Mouse (Mus musculus) CD8-positive naive resting alpha-beta T cell, adult 57 days (primary cell): ENCODE measurements around the gene Nlrp4f. TPM values are rescaled to one million over a fixed set of nuclear protein-coding genes. Genes with fewer than 3 reads are reported as not detected.

ENCODE experiments used
- total RNA-seq: library from RNA; stranded (reverse); gene quantifications from one replicate; pipeline ENCODE4 v1.2.4, GENCODE M21; 2023

Nlrp4f gene
- not detected for total RNA-seq

DNA sequence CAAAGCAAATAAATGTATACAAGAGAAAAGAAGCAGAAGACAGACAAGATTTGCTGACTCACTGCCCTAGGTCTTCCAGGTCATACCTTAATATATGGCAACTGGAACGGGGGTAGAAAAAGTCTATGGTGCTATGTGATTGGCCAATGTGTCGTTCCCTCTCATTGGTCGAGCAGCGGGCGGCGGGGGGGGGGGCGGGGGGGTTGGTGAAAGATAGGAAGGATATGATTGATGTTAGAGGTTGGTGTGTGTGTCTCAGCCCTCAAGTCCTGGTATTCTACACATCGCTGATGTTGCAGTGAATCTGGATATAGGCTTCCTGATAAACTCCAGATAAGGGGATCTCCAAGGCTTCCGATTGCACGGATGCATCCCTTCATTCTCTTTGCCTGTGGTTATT is at the start of gene Nlrp4f:
Gene Nlrp4f (minus strand): TSS at position 101 of the 400 bp plus-strand sequence.

DNA sequence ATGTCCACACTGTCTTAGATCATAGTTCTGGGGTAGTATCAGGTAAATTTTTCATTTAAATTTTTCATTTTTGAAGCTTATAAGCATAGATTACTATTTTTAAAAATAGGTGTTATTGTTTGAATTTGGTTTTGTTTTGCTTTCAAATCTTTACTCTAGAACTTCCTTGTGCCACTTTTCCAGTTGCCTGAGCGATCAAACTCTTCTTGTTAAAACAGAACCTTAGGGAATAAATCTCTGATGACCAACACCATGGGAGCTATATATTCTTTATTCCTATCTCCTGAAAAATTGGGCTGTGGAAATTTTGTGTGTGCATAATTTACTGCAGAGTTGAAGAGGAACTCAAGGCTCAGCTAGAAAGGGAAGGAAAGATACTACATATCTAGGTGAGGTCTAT is 55.8 kb downstream of the Nlrp4f start, which contains the start of gene Olfr466:
Gene Olfr466 (plus strand): TSS at position 301 of the 400 bp plus-strand sequence.

DNA sequence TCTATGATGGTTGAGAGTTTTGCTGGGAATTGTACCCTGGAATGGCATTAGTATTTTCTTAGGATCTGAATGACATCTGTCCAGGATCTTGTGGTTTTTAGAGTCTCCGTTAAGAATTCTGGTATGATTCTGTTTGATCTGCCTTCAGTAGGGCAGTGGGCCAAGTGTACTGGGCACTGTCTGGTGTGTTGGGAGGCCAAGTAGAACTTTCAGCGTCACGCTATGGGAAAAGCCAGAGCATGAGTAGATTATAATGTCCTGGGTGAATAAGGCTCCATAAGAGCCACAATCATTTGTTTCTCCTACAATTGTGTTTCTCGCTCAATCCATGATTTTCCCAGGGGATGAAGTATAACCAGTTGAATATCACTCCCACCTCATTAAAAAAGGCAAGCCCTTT is 68.0 kb downstream of the Nlrp4f start, which contains the start of gene Olfr465-ps1:
Gene Olfr465-ps1 (plus strand): TSS at position 301 of the 400 bp plus-strand sequence.

Other genes with a start within 250 kb of the Nlrp4f start
- gene Spata31d1c, start 172.9 kb downstream of the Nlrp4f start, total RNA-seq, result not detected
- 1.0 TPM for gene Prss47, start 153.2 kb downstream of the Nlrp4f start, total RNA-seq
- gene Mfsd14b, start 93.0 kb downstream of the Nlrp4f start, total RNA-seq, result 36.7 TPM
- not detected for gene Olfr465-ps1, start 67.9 kb downstream of the Nlrp4f start, total RNA-seq
- gene Olfr466, start 55.7 kb downstream of the Nlrp4f start, total RNA-seq, result not detected
- gene Gm10775, start 53.6 kb upstream of the Nlrp4f start, total RNA-seq, result not detected
- gene Zfp369, start 72.8 kb upstream of the Nlrp4f start, total RNA-seq, result 52.1 TPM